Mouse (Mus musculus) C2C12 (cell line): ENCODE measurements around the gene Tmem40.

Source experiments
- CEBPB ChIP-seq: IDR thresholded peaks from one replicate; pipeline ENCODE4 v1.6.1; 2011; ENCODE audit warnings: low read depth, mild to moderate bottlenecking, control low read depth, moderate library complexity
- CTCF ChIP-seq: IDR thresholded peaks from one replicate; pipeline ENCODE4 v1.5.1; 2011; ENCODE audit not compliant: control insufficient read depth, insufficient read depth, insufficient read length
- FOSL1 ChIP-seq: IDR thresholded peaks from one replicate; pipeline ENCODE4 v1.8.0; 2011; ENCODE audit warnings: mild to moderate bottlenecking, low read length; ENCODE audit not compliant: poor library complexity, insufficient read depth, severe bottlenecking
- MAX ChIP-seq: IDR thresholded peaks from one replicate; pipeline ENCODE4 v1.6.1; 2011; ENCODE audit warnings: mild to moderate bottlenecking, control low read depth
- MYOD1 ChIP-seq: IDR thresholded peaks from one replicate; pipeline ENCODE4 v1.6.1; 2011; ENCODE audit warnings: low read depth; ENCODE audit not compliant: control insufficient read depth, insufficient read length
- MYOG ChIP-seq: IDR thresholded peaks from one replicate; pipeline ENCODE4 v1.6.1; 2011; ENCODE audit not compliant: control insufficient read depth, insufficient read length; ENCODE audit errors: extremely low read depth
- USF1 ChIP-seq: IDR thresholded peaks from one replicate; pipeline ENCODE4 v1.6.1; 2011; ENCODE audit warnings: low read depth, mild to moderate bottlenecking, control low read depth, moderate library complexity

DNA sequence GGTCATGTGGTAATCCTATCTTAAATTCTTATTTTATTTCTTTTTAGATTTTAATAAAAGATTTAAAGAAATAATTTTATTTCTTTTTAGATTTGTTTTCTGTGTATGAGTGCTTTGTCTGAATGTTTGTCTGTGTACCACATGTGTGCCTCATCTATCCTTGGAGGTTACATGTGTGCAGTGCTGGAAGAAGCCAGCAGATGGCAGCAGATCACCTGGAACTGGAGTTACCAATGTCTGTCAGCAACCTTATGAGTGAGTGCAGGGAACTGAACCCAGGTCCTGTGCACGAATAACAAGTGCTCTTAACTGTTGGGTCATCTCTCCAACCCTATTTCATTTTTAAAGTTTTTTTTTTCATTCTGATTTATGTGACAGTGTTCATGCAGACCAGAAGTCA, 35.1 kb downstream of the Tmem40 start:
- TF ChIP-seq CTCF: peak; percentile 23
- no peak for TF ChIP-seq FOSL1
- no peak for TF ChIP-seq USF1
- no peak for TF ChIP-seq CEBPB
- TF ChIP-seq MAX: no peak
- no peak for TF ChIP-seq MYOD1
- no peak for TF ChIP-seq MYOG
